Mouse (Mus musculus): ENCODE results near the gene Rhod. TPM values are rescaled to one million over a fixed set of nuclear protein-coding genes. Genes with fewer than 3 reads are reported as not detected.
"Not testable (repeated sequence)": the region's sequence is repeated elsewhere in the genome, so short reads cannot be mapped to it uniquely, and the experiment has no call there.

The Rhod gene
- polyA plus RNA-seq, 1 experiment from 2014 or later, result 4.2 TPM

- no peak for ATAC-seq
- H3K4me1 ChIP-seq (replicated peaks), result peaks cover 12% of the 10 kb centered on the region
- H3K27ac ChIP-seq, result no peak overlapping the region
- H3K9me3 ChIP-seq, result no peaks in the 10 kb centered on the region
- H3K9ac ChIP-seq (replicated peaks), result no peak overlapping the region
- 90% methylated on average over 5 of the region's 5 CpGs for WGBS
- H3K4me2 ChIP-seq (replicated peaks), result no peak overlapping the region
- H3K36me3 ChIP-seq, result no peaks in the 10 kb centered on the region
- H3K27me3 ChIP-seq, result peaks cover 38% of the 10 kb centered on the region
- H3K4me3 ChIP-seq (replicated peaks), result no peak overlapping the region
Observed at GRCm38 (mm10) chr19:4473549-4473948, 34.3 kb upstream of the Rhod start.

- H3K4me2 ChIP-seq (replicated peaks), result no peak overlapping the region
- H3K9me3 ChIP-seq, result no peaks in the 10 kb centered on the region
- no peaks in the 10 kb centered on the region for H3K36me3 ChIP-seq
- H3K9ac ChIP-seq (replicated peaks), result no peak overlapping the region
- 42% methylated on average over 5 of the region's 5 CpGs for WGBS
- no peaks in the 10 kb centered on the region for H3K4me1 ChIP-seq (replicated peaks)
- no peak overlapping the region for H3K4me3 ChIP-seq (replicated peaks)
- ATAC-seq, result no peak
- H3K27me3 ChIP-seq, result no peaks in the 10 kb centered on the region
- H3K27ac ChIP-seq, result no peak overlapping the region
Observed at GRCm38 (mm10) chr19:4468363-4468762, 29.1 kb upstream of the Rhod start.

DNA sequence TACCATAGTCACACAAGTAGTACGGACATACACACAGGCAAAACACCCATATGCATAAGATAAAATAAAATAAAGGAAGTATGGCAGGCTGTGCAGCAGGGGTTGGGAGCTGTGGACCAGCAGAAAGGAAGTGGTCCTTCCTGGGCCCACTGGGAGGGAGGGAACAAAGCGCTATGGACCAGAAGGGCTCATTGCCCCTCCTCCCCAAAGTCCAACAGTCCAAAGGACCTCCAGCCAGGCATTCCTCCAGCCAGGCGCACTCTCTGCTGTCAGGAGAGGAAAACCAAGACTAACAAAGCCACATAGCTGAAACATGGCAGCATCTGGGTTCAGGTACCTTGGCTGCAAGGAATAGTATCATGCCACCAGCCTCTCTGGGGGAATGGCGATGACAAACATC, 25.4 kb upstream of the Rhod start:
- WGBS, result 86% methylated on average over 4 of the region's 4 CpGs
- ATAC-seq, result no peak

DNA sequence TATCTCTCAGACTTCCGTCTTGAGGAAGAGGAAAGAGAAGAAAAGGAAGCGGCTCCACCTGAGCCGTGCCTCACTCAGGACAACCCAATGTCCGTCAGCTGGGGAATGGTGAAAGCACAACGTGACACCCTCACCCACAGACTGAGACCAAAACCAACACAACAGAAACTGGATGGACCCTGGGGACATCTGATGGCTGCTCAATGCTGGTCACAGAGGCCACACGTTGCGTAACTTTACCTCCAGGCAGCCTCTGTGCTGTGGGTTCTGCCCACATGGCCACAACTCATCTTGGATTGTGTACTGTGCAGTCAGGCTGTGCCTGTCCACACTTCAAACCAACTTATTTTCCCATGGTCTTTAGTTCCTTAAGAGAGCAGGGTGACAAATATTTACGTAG, 22.7 kb upstream of the Rhod start:
- H3K36me3 ChIP-seq, result no peaks in the 10 kb centered on the region
- no peaks in the 10 kb centered on the region for H3K27me3 ChIP-seq
- H3K9ac ChIP-seq (replicated peaks), result no peak overlapping the region
- H3K4me1 ChIP-seq (replicated peaks), result no peaks in the 10 kb centered on the region
- H3K4me3 ChIP-seq (replicated peaks), result no peak overlapping the region
- H3K4me2 ChIP-seq (replicated peaks), result no peak overlapping the region
- WGBS, result 91% methylated on average over 8 of the region's 8 CpGs
- H3K9me3 ChIP-seq, result no peaks in the 10 kb centered on the region
- no peak for ATAC-seq
- H3K27ac ChIP-seq, result no peak overlapping the region

More for the DNA sequence above, 25.4 kb upstream of the Rhod start:
- Histone ChIP-seq H3K4me1 (replicated peaks) (no peaks in the 10 kb centered on the region), H3K4me2 (replicated peaks) (no peak overlapping the region), H3K4me3 (replicated peaks) (no peak overlapping the region), H3K27me3 (no peaks in the 10 kb centered on the region), H3K9me3 (no peaks in the 10 kb centered on the region), H3K36me3 (no peaks in the 10 kb centered on the region), H3K9ac (replicated peaks) (no peak overlapping the region), H3K27ac (no peak overlapping the region)

DNA sequence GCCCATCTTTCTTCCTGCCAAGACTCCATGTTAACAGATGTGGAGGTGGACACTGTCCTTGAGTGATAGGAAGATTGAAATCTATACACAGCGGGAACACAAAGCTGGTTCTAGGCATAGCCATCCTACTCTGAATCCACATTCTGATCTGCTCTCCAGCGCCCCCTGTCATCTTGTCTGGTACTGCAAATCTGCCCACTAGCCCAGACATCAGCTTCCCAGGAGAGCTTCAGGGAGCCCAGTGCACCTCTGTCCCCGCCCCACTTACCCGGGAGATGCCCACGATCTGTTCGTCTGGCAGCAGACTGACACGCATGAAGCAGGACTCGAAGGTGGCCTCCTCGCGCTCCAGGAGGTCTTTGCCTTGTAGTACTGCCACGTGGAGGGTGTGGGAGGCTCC, 17.0 kb upstream of the Rhod start:
- H3K27me3 ChIP-seq, result no peaks in the 10 kb centered on the region

GRCm38 (mm10) chr19:4455071-4455800, 16.0 kb upstream of the Rhod start:
- Histone ChIP-seq H3K4me3 (replicated peaks) (no peak overlapping the region), H3K9ac (replicated peaks) (no peak overlapping the region), H3K9me3 (no peaks in the 10 kb centered on the region), H3K27ac (no peak overlapping the region), H3K36me3 (no peaks in the 10 kb centered on the region), H3K4me2 (replicated peaks) (no peak overlapping the region), H3K4me1 (replicated peaks) (peaks cover 9% of the 10 kb centered on the region; the same call in 1 of the 2 replicates), H3K27me3 (no peaks in the 10 kb centered on the region)
- ATAC-seq, result no peak
- WGBS, result 83% methylated on average over 15 of the region's 15 CpGs

More for the DNA sequence above, 17.0 kb upstream of the Rhod start:
- H3K4me1 ChIP-seq (replicated peaks), result peaks cover 9% of the 10 kb centered on the region; the same call in 1 of the 2 replicates
- H3K4me2 ChIP-seq (replicated peaks), result no peak overlapping the region
- H3K4me3 ChIP-seq (replicated peaks), result no peak overlapping the region
- no peaks in the 10 kb centered on the region for H3K36me3 ChIP-seq
- ATAC-seq, result no peak
- 13% methylated on average over 11 of the region's 11 CpGs for WGBS
- no peaks in the 10 kb centered on the region for H3K9me3 ChIP-seq
- H3K27ac ChIP-seq, result no peak overlapping the region
- no peak overlapping the region for H3K9ac ChIP-seq (replicated peaks)

- not testable (repeated sequence) for H3K36me3 ChIP-seq; H3K4me2 ChIP-seq (replicated peaks); H3K27ac ChIP-seq; H3K27me3 ChIP-seq; H3K4me1 ChIP-seq (replicated peaks); ATAC-seq; H3K9me3 ChIP-seq; H3K9ac ChIP-seq (replicated peaks); H3K4me3 ChIP-seq (replicated peaks)
- 83% methylated on average over 1 of the region's 1 CpGs for WGBS
Observed at GRCm38 (mm10) chr19:4454040-4454439, 14.8 kb upstream of the Rhod start.

DNA sequence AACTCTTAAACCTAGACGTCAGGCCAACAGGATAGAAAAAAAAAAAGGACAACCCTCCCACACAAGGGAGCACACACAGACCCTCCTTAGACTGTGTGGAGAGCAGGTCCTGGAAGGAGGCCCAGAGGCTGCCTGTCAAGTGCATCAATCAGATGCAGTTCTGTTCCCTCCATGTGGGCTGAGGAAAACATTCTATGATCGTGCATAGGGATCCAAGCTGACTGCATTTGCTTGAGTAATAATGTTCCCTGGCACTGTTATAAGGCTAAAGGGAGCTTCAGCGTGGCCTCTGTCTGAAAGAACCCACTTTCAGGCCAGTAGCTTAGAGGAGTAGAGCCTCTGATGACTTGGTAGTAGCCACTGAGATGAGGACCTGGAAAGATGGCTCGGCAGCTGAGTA, 13.3 kb upstream of the Rhod start:
- Histone ChIP-seq H3K27ac (no peak overlapping the region), H3K36me3 (no peaks in the 10 kb centered on the region), H3K27me3 (no peaks in the 10 kb centered on the region), H3K4me1 (replicated peaks) (peaks cover 9% of the 10 kb centered on the region; the same call in 1 of the 2 replicates), H3K9me3 (no peaks in the 10 kb centered on the region), H3K4me2 (replicated peaks) (no peak overlapping the region), H3K9ac (replicated peaks) (no peak overlapping the region), H3K4me3 (replicated peaks) (no peak overlapping the region)
- ATAC-seq, result no peak
- 55% methylated on average over 4 of the region's 4 CpGs for WGBS

GRCm38 (mm10) chr19:4451965-4452364, 12.7 kb upstream of the Rhod start:
- Histone ChIP-seq H3K27ac (no peak overlapping the region), H3K9ac (replicated peaks) (no peak overlapping the region), H3K4me3 (replicated peaks) (no peak overlapping the region), H3K4me2 (replicated peaks) (no peak overlapping the region), H3K4me1 (replicated peaks) (peaks cover 9% of the 10 kb centered on the region; the same call in 1 of the 2 replicates), H3K36me3 (no peaks in the 10 kb centered on the region), H3K9me3 (no peaks in the 10 kb centered on the region), H3K27me3 (no peaks in the 10 kb centered on the region)
- ATAC-seq, result no peak
- WGBS, result 23% methylated on average over 5 of the region's 5 CpGs

DNA sequence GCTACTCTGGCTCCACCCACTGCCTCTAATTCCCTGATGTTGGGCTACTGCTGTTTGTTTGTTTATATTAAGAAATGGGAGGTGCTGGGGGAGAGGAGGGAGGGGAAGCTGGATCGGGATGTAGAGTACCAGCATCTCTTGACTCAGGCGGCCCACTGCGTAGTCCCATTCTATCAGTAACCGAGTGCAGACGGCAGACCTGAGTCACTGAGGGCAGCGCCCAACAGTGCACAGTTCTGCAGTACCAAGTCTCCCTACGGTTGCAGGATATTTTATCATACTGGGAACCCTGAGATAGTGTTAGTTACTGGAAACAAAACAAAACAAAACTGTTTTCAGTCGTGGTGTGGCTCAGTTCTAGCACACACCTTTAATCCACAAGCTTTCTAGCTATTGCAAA, 11.9 kb upstream of the Rhod start:
- no peak overlapping the region for H3K4me3 ChIP-seq (replicated peaks)
- WGBS, result 69% methylated on average over 8 of the region's 8 CpGs
- no peak overlapping the region for H3K4me2 ChIP-seq (replicated peaks)
- no peak for ATAC-seq
- H3K36me3 ChIP-seq, result no peaks in the 10 kb centered on the region
- H3K27me3 ChIP-seq, result no peaks in the 10 kb centered on the region
- H3K9ac ChIP-seq (replicated peaks), result no peak overlapping the region
- H3K27ac ChIP-seq, result no peak overlapping the region
- no peaks in the 10 kb centered on the region for H3K9me3 ChIP-seq
- peaks cover 9% of the 10 kb centered on the region; the same call in 1 of the 2 replicates for H3K4me1 ChIP-seq (replicated peaks)

GRCm38 (mm10) chr19:4450666-4451065, 11.4 kb upstream of the Rhod start:
- no peak overlapping the region for H3K4me2 ChIP-seq (replicated peaks)
- no peak for ATAC-seq
- no peaks in the 10 kb centered on the region for H3K27me3 ChIP-seq
- H3K9me3 ChIP-seq, result no peaks in the 10 kb centered on the region
- peaks cover 9% of the 10 kb centered on the region; the same call in 1 of the 2 replicates for H3K4me1 ChIP-seq (replicated peaks)
- H3K9ac ChIP-seq (replicated peaks), result no peak overlapping the region
- H3K27ac ChIP-seq, result no peak overlapping the region
- 62% methylated on average over 5 of the region's 5 CpGs for WGBS
- H3K36me3 ChIP-seq, result no peaks in the 10 kb centered on the region
- H3K4me3 ChIP-seq (replicated peaks), result no peak overlapping the region

DNA sequence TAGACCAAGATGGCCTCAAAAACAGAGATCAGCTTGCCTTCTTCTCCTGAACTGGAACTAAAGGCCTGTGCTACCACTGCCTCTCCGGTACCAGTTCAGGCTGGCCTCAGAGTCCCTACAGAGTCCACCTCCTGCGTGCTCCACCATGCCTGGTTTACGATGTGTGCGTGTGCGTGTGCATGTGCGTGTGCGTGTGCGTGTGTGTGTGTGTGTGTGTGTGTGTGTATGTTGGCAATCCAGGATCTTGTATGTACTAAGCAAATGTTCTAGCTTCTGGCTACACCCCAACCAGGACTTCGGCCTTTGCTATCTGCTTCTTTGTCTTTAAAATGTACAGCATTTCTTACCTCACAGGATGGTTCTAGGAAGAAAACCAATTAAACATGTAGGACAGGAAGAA, 10.0 kb upstream of the Rhod start:
- H3K4me2 ChIP-seq (replicated peaks), result no peak overlapping the region
- no peak overlapping the region for H3K27ac ChIP-seq
- no peaks in the 10 kb centered on the region for H3K36me3 ChIP-seq
- no peak overlapping the region for H3K4me3 ChIP-seq (replicated peaks)
- no peak for ATAC-seq
- H3K4me1 ChIP-seq (replicated peaks), result peaks cover 9% of the 10 kb centered on the region; the same call in 1 of the 2 replicates
- 95% methylated on average over 9 of the region's 9 CpGs for WGBS
- H3K27me3 ChIP-seq, result no peaks in the 10 kb centered on the region
- no peaks in the 10 kb centered on the region for H3K9me3 ChIP-seq
- H3K9ac ChIP-seq (replicated peaks), result no peak overlapping the region

DNA sequence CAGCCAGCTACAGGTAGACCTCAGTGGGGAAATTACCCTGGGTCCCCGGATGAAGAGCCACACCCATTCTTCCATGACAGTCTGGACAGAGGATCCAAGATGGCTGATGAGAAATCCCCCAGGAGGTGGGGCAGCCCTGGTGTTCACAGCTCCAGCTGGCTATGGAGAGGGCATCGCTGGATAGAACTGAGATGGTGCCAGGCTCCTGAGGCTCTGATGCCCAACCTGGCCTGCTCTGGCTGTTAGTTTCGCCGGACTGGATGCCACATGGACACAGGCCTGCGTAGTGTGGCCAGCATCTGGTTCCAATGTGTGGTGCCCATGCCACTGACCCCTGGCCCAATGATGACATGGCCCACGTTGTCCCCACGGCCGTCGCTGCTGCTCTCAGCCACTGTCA, 8.2 kb upstream of the Rhod start:
- Histone ChIP-seq H3K9me3 (no peaks in the 10 kb centered on the region), H3K36me3 (no peaks in the 10 kb centered on the region), H3K9ac (replicated peaks) (no peak overlapping the region), H3K4me3 (replicated peaks) (no peak overlapping the region), H3K27me3 (no peaks in the 10 kb centered on the region), H3K27ac (no peak overlapping the region), H3K4me1 (replicated peaks) (peaks cover 9% of the 10 kb centered on the region; the same call in 1 of the 2 replicates), H3K4me2 (replicated peaks) (no peak overlapping the region)
- 89% methylated on average over 9 of the region's 9 CpGs for WGBS
- ATAC-seq, result no peak
